Mouse (Mus musculus): Measurements from ENCODE around the gene Ddx20.

DNA sequence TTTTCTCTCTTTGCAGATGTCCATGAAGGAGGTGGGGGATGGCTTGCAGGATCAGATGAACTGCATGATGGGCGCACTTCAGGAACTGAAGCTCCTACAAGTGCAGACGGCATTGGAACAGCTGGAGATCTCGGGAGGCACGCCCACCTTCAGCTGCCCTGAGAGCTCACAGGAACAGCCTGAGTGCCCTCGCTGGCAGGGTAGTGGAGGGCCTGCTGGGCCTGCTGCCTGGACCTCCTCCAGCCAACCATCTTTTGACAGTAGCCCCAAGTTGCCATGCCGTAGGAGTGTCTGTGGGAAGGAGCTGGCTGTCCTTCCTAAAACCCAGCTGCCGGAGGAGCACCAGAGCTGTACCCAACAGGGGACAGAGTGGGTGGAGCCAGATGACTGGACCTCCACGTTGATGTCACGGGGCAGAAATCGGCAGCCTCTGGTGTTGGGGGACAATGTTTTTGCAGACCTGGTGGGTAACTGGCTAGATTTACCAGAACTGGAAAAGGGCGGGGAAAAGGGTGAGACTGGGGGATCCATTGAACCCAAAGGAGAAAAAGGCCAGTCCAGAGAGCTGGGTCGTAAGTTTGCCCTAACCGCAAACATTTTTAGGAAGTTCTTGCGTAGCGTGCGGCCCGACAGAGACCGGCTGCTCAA lies 29.1 kb upstream of the Ddx20 start:
- no peak for TF ChIP-seq CTCF (IDR thresholded peaks at IDR 0.05; ENCODE audit: borderline replicate concordance, insufficient read depth, low read length)
- no peak for TF ChIP-seq POLR2A (IDR thresholded peaks at IDR 0.05; ENCODE audit: low read depth, low read length)
